Mouse (Mus musculus) gastrocnemius, postnatal 25 days (tissue): Measurements from ENCODE around the gene Zfp870. TPM values are rescaled to one million over a fixed set of nuclear protein-coding genes. Genes with fewer than 3 reads are reported as not detected.
"Not testable (repeated sequence)": the region's sequence is repeated elsewhere in the genome, so short reads cannot be mapped to it uniquely, and the experiment has no call there.

Experiments used
- DNase-seq: peaks from one replicate; pipeline ENCODE4 v3.0.0; 2022
- total RNA-seq, 2 experiments: library from RNA; stranded (reverse); gene quantifications; 1 replicate in 1 of 2; 2 replicates in 1 of 2; pipeline ENCODE4 v1.2.3; 2021

Gene Zfp870
- total RNA-seq, 2 experiments from 2014 or later, result 6.1 to 7.2 TPM

GRCm38 (mm10) chr17:32872091-32872490 lies 19.4 kb downstream of the Zfp870 start:
- no peak for DNase-seq

GRCm38 (mm10) chr17:32871483-32871882 lies 20.0 kb downstream of the Zfp870 start:
- no peak for DNase-seq

DNA sequence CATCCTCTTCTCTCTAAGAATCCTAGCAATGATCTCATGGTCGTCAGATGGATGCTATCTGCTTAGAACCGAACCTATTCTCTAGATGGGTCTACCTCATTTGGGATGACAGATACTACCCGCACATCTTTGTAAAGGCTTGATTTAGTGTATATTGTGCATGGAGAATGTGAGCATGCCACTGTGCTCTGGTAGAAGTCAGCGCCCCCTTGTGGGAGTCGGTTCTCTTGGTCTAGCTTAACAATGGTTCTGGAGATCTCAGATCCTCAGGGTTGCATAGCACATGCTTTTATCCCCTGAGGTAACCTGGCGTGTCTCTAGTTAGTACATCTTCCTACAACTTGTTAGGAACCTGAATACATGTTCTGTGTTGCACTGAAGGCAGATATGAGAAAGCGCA lies 24.2 kb downstream of the Zfp870 start:
- not testable (repeated sequence) for DNase-seq

DNA sequence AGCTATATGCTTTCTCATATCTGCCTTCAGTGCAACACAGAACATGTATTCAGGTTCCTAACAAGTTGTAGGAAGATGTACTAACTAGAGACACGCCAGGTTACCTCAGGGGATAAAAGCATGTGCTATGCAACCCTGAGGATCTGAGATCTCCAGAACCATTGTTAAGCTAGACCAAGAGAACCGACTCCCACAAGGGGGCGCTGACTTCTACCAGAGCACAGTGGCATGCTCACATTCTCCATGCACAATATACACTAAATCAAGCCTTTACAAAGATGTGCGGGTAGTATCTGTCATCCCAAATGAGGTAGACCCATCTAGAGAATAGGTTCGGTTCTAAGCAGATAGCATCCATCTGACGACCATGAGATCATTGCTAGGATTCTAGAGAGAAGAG lies 34.7 kb downstream of the Zfp870 start:
- not testable (repeated sequence) for DNase-seq

DNA sequence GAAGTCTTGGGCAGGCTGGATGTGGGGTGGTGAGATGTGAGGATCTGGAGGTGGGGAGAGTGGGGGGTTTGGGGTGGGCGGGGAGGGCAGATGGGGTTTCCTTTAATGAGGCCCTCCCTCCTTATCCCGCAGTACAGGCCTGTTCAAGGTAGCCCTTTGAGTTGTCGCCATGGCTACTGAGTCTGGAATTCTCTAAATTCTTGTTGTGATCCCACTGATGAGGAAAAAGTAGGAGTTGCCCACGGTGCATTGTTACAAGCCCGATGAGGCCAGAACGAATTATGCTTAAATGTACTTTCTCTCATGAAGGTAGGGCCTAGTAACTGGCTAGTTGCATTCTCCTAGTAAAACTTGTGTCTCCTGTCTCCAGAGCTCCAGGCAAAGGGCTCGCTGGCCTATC lies 39.9 kb downstream of the Zfp870 start:
- DNase-seq, result no peak

DNA sequence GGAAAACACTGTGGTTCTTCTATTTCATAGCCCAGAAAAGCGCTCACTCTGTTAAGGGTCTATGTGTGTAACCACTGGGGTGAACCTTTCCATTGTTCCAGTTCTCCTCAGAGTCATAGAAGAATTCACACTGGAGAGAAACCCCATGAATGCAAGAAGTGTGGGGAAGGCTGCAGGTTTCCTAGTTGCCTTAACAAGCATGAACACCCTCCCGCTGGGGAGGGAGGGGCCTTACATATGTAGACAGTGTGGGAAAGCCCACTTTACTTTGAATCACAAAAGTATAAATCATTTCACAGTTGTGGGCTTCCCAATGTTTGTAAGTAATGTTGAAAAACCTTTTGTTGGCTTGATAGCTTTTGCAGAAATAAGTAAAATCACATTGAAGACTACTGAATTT lies 50.1 kb downstream of the Zfp870 start:
- no peak for DNase-seq

DNA sequence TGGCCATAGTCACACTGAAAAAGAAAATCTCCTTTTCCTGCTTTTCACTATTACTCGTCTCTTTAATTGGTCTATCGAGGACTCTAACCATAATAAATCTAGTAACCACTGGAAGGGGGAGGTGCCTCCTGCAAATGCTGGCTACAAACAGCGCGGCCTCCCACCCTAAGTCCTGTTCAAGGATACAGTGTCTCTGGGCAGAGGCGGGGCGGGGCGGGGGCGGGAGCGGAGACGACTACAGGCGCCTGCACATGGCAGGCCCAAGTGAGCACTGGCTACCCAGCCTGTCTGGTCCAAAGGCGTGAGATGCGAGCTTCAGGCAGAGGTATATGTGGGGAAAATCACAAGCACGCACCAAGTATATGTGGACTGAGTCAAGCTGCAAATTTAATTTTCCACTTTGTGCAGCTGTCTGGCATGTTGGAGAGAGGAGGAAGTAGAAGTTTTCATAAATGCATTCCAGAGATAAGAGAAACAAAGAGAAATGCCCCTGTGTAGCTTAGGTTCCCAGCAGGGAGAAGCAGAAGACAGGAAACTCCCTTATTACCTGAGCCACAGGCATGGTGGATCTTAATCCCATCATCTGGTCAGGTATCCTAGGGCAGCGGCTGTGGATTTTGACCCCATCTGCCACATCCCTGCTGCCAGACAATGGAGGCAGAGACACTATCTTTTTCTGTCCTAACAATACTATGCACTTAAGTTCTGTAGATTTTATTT lies 52.2 kb downstream of the Zfp870 start:
- no peak for DNase-seq

DNA sequence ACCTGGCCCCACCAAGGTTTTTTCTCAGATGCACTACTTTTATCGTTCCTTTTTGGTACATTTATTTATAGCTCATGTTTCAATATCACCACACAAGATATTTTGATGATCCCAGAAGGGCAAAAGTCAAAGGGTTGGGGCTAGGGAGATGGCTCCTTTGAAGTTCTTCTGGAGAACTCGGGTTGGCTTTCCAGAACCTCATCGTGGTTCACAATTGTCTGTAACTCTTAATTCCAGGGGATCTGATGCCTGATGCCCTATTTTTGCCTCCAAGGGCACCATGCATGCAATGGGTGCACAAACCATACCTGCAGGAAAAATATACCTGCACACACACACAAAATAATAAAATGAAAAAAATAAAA lies 61.0 kb downstream of the Zfp870 start:
- DNase-seq, result no peak

DNA sequence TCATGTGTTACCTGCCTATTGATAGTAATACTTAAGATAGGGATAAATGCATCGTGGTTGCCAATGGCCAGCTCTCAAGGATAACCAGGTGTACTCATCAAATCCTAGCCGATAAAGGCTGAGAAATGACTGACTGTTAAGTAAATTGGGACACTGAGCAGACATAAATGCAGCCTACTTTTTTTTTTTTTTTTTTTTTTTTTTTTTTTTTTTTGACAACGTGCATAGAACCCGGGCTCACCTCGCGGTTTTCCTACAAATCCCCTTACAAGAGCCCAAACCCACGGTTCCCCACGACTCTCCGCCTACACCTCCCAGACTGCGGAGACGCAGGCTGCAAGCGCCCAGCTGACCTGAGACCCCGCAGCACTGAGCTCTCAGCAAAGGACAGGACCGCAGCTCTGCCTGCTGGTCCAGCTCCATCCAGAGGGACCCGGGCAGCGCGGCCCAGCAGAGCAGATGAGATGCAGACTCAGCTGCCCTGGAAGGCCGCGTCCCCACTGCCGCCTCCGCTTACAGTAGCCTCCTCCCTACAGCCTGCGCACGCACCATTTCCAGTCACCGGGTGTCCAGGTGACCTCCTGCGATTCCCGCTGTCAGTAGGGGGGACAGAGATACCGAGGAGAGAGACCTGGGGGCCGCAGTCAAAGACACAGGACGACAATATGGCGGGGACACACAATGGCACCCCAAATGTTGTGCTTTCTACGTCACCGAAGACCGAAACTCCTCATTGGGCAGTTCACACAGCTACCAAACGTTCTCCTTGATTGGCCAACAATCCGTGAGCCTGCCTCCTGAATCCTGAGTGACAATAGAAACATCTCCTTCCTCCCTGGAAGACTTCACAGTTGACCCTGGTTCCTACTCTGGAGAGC lies 61.7 kb downstream of the Zfp870 start, which contains the start of gene Zfp799:
Zfp799 (minus strand) TSS at position 722 of the 878 bp plus-strand sequence.
- peak; percentile 70 for DNase-seq

Other genes with a start within 250 kb of the Zfp870 start
- not detected for gene Cyp4f40, start 232.7 kb downstream of the Zfp870 start, total RNA-seq
- not detected for gene Cyp4f15, start 206.0 kb downstream of the Zfp870 start, total RNA-seq
- gene Zfp871, start 103.4 kb downstream of the Zfp870 start, total RNA-seq, result 10 to 100 TPM; 16.5 to 17.9 TPM
- under 1 TPM; 0.23 to 0.32 TPM for gene Zfp811, start 81.7 kb downstream of the Zfp870 start, total RNA-seq
- gene Zfp799, start 61.4 kb downstream of the Zfp870 start, total RNA-seq, result 1 to 10 TPM; 5.3 to 5.4 TPM
- gene Cyp4f14, start 25.7 kb upstream of the Zfp870 start, total RNA-seq, result under 1 TPM; 0.18 to 0.29 TPM
- 1 to 10 TPM; 7.8 to 8.2 TPM for gene Cyp4f13, start 55.8 kb upstream of the Zfp870 start, total RNA-seq
- 1 to 10 TPM in 1 of 2 experiments, under 1 TPM in 1; 0.87 to 1.1 TPM for gene Zfp472, start 74.2 kb upstream of the Zfp870 start, total RNA-seq
- gene Zfp952, start 101.5 kb upstream of the Zfp870 start, total RNA-seq, result 1 to 10 TPM; 3.4 to 4.6 TPM
- 1 to 10 TPM; 1.7 to 2.8 TPM for gene Zfp763, start 141.8 kb upstream of the Zfp870 start, total RNA-seq
- not detected for gene 4921501E09Rik, start 176.4 kb upstream of the Zfp870 start, total RNA-seq
- 1 to 10 TPM; 3.2 to 3.9 TPM for gene Zfp563, start 197.7 kb upstream of the Zfp870 start, total RNA-seq
- gene Morc2b, start 248.0 kb upstream of the Zfp870 start, total RNA-seq, result under 1 TPM; 0.16 to 0.41 TPM